Mouse (Mus musculus) urinary bladder, postnatal 4 days (tissue): ENCODE results near the gene Prr22.
A peak's percentile ranks its signal among the peaks of the same experiment; 100 is the strongest.

Experiments used
- DNase-seq, 2 experiments: peaks; one replicate each; pipeline ENCODE4 v3.0.0; 2021 to 2022; ENCODE audit warnings: low spot score in 2 of 2

Prr22 gene

DNA sequence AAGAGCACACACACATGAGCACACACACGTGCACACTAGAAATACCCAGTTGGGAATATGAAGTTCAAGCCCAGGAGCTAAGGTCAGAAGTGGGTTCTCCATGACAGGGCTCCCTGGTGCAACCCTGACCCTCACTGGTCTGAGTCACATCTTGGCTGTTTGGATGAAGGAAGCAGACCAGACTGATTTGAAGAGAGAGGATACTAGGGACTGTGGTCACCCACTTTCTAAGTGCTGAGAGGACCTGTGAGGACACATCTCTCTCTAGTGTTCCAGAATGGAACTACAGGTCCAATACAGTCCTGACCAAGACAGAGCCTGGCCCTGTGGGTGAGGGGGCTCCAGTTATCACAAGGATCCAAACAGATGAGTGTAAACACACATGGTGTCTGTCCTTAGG, 35.7 kb downstream of the Prr22 start:
- no peak for DNase-seq

GRCm38 (mm10) chr17:56808518-56808917, 38.5 kb downstream of the Prr22 start:
- DNase-seq, result peak; percentile 67 to 75

DNA sequence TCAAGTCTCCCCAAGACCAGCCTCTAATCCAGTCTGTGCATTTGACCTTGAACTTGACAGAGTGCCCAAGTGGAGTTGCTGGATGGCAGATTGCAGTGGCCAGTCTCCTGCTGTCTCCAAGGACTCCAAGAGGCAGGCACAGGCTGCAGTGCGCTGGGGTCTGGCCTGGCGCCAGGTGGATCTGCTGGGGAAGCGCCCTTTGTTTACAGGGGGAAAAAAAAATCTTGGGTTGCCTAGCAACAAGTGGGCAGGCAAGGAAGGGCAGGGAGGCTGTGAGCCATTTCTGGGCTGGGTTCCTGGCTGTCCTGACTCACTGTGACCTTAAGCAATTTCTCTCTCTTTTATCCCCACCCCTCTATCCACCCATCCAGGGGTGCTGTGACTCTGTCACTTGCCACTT, 40.2 kb downstream of the Prr22 start:
- peak; percentile 82 to 90 for DNase-seq

GRCm38 (mm10) chr17:56814316-56815056, 44.4 kb downstream of the Prr22 start:
- peak; percentile 74 to 88 for DNase-seq

- DNase-seq, result no peak
These were observed 45.0 kb downstream of the Prr22 start for GRCm38 (mm10) chr17:56815057-56815345.

GRCm38 (mm10) chr17:56818067-56818636, 48.1 kb downstream of the Prr22 start:
- DNase-seq, result no peak

DNA sequence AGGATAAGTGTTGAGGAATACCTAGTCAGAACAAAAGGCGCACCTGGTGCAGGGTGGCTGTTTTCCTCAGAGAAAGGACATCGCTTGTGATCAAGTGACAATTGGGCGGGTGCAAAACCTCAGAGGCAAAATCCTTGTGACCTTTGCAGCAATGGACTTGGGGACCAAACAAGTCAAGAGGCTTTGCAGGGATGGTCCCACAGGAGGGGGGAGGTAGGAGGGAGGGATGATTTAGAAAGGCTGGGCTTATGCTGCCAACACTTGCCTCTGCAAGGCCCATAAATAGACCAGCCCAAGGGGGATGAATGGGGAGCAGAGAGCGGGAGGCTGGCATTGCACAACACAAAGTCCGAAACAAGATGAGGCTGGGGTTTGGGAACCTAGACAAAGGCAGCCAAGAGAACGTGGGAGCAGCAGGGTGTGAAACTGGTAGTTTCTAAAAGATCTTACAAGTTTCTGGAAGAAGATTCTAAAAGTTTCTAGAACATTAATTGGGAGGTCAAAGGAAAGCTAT, 49.0 kb downstream of the Prr22 start:
- DNase-seq, result no peak

GRCm38 (mm10) chr17:56819694-56820111, 49.7 kb downstream of the Prr22 start:
- DNase-seq, result peak in 1 of 2 experiments; percentile 49
